Mouse (Mus musculus): ENCODE data around the gene Tbc1d20.
"Not testable (repeated sequence)": the region's sequence is repeated elsewhere in the genome, so short reads cannot be mapped to it uniquely, and the experiment has no call there.

Tbc1d20 gene

GRCm38 (mm10) chr2:152293727-152294475 lies at the start of gene Tbc1d20:
Gene Tbc1d20 (plus strand): TSS chr2:152293828.
- peak; percentile 89 for DNase-seq (ENCODE audit: low spot score)

DNA sequence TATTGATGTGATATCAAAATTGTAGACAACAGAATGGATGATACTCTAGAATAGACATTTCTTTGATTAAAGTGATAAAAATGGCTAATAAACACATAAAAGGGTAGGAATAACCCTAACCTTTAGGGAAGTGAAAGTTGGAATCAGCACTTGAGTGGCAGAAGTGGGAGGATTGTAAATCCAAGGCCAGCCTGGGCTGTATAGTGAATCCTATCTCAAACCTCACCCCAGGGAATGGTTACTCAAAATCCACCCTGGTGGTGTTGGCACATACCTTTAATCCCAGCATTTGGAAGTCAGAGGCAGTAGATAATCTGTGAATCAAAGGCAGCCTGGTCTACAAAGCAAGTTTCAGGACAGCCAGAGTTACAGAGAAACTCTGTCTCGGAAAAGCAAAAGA lies 46.4 kb upstream of the Tbc1d20 start:
- no peak for DNase-seq (ENCODE audit: low spot score)

DNA sequence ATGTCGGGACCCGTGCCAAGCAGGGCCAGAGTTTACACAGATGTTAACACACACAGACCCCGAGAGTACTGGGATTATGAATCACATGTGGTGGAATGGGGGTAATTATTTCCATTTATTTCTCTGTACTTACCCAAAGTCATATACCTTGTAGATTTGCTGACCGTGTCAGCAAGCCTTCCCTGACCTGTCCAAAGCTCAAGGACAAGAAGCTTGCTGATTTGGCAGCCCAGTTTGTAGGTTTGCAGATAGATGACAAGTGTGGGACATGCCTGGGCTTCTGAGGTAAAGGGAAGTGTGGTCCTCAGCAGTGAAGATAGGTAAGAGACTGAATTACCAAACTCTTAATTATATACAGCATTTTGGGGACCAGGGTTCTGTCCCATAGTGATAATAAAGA lies 43.1 kb upstream of the Tbc1d20 start:
- DNase-seq (ENCODE audit: low spot score) = no peak

DNA sequence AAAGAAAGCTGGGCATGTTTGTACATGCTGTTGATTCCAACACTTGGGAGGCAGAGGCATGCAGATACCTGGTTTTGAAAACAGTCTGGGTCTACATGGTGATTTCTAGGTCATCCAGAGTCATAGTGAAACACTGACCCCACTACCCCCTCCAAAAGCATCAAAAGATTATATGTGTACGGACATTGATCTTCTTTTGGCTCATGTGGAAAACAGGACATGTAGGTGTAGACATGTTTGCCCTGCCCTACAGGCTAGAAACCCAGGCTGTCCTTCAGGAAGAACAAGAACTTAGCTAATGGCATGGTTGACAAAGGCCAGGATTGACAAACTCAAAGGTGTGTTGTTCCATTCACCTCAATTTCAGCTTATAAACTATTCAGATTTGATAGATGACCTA lies 33.9 kb upstream of the Tbc1d20 start:
- DNase-seq (ENCODE audit: low spot score) = no peak

GRCm38 (mm10) chr2:152273639-152274038 lies 20.0 kb upstream of the Tbc1d20 start:
- no peak for DNase-seq (ENCODE audit: low spot score)

DNA sequence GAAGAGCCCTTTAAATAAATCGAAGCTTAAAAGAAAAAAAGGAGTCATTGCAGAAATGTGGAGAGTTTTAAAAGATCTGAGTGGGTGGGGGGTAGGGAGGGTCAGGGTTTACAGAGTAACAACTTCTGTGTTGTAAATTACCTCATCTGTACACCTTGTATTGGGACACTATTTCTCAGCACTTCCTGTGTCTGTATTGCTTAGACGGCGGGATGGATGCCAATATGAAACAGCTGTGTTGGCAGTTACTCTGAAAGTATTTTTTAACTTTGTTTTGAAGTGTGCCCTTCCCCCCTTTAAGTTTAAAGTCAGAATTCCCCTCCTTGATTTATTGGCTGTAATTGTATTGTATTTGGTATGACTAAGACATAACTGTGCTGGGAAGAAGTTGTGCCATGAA lies 12.2 kb upstream of the Tbc1d20 start:
- DNase-seq (ENCODE audit: low spot score) = peak; percentile 56

GRCm38 (mm10) chr2:152287560-152287959 lies 6.1 kb upstream of the Tbc1d20 start:
- DNase-seq (ENCODE audit: low spot score) = no peak

DNA sequence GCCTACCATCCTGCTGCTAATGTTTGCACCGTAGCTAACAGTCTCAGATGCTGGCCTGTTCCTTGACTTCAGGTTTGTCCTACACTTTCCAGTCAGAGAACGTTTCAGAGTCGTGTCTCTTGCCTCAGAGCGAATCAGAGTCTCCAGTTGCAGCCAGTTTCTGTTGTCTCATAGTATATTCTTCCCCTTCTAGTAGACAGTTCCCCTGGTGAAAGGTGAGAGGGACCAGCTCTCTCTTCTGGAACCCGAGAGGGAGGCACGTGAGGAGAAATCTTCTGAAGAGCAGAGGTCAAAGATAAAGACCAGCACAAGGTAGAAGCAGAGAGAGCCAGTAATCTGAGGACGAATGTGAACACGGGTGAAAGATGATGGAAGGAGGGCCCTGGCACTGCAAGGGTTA lies 5.6 kb upstream of the Tbc1d20 start:
- no peak for DNase-seq (ENCODE audit: low spot score)

DNA sequence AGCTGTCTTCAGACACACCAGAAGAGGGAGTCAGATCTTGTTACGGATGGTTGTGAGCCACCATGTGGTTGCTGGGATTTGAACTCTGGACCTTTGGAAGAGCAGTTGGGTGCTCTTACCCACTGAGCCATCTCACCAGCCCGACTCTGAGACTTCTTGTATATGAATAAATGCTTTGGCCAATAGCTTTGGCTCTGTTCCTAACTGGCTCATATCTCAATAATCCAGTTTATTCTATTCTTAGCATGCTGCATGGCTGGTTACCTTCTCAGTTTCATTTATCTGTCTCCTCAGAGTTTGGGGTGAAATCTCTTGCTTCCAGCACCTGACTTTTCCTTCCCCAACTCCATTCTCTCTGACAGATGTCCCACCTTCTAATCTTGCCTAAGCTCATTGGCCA lies 4.0 kb upstream of the Tbc1d20 start:
- not testable (repeated sequence) for DNase-seq (ENCODE audit: low spot score)

DNA sequence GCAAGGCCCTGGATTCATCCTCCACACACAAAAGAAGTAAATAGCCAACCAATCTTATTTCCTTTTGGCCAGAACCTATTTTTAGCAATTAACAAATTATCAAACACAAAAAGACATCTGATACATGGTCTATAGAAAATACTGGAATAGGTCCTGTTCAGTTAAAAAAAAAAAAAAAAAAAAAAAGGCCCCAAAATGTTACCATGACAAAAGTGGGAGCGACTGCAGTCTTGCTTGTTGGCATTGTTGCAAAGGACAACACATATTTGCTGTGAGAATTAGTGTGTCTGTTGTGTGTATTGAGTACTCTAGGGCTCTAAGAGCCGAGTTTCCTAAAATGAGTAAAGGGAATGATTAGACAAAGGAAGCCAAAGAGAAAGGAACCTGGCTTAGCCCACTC lies 1.2 kb upstream of the Tbc1d20 start:
- DNase-seq (ENCODE audit: low spot score) = no peak

DNA sequence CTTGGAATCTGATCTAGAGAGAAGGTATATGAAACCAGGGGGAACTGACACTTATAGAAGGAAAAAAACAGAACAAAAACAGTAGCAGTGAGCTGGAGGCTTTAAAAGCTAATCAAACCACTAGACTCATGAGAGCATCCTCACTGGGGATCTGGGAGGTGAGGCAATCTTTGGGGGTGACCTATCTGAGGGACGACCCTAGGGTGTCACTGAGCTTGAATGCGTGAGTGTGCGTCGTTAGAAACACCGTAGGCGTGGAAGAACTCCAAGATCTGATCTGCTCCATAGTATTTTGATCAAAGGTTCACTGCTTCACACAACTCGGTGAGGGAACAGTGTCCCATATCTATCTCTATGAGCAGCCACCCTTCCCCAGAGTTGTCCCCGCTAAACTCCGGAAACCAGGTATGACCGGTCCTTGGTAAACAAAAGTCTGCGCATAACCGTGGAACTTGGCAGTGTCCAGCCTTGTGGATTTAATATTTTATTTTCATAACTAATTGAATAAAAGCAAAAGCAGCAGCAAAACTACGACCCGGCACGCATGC lies 375 bp upstream of the Tbc1d20 start:
- DNase-seq (ENCODE audit: low spot score) = no peak

GRCm38 (mm10) chr2:152294541-152294940 lies 913 bp downstream of the Tbc1d20 start:
- DNase-seq (ENCODE audit: low spot score) = peak; percentile 78

GRCm38 (mm10) chr2:152302862-152303261 lies 9.2 kb downstream of the Tbc1d20 start:
- DNase-seq (ENCODE audit: low spot score) = no peak

- no peak for DNase-seq (ENCODE audit: low spot score)
These were observed 10.2 kb downstream of the Tbc1d20 start for GRCm38 (mm10) chr2:152303781-152304180.

DNA sequence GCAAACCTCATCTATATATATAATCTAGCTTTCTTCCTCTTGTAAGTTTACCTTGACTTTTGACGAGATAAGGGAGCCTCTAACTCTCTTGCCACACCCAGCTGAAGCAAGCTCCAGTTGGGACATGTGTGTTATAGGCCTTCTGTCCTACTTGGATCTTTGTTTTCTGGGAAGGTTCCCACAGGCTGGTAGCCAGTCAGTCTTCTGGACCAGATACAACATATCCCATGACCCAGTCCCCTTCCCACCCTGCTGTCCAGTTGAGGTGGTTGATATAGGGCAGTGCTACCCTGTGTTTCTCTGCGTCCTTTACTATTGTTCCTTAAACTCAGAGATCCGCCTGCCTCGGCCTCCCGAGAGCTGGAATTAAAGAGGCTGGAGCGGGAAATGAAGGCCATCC lies 11.9 kb downstream of the Tbc1d20 start:
- peak; percentile 82 for DNase-seq (ENCODE audit: low spot score)

DNA sequence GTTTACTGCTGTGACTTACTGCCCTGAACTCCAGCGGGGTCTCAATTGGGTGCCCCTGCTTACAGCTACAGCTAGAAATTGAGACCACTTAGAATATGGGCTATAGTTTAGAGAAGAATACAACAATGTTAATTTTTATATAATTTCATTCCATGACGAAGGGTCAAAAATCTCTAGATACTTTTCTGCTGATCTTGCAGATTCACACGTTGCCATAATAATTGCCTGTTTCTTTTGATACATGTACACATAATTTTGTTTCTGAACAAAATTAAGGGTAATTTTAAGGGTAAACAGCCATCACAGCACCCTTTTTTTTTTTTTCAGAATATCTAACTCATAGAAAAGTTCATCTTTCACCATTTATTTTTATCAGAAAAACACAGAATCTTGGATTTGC lies 13.6 kb downstream of the Tbc1d20 start:
- DNase-seq (ENCODE audit: low spot score) = no peak

- no peak for DNase-seq (ENCODE audit: low spot score)
These were observed 19.4 kb downstream of the Tbc1d20 start for GRCm38 (mm10) chr2:152312996-152313395.

DNA sequence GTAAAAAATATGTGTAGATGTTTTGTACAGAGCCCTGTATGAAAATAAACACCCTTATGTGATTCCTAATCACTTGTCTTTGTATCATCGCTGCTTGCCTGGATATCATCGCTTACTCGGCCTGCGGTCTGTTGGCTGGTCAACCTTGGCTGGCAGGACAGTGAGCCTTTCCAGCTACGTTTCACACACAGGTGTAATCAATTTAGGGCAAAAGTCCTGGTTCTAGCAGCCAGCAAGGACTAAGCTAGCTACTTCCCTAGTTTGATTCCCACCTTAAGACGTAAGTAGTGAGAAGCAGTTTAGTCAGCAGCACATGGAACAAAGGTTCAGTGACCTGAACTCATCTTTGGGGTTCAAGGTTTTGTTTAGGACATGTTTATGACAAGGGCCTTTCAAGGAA lies 20.3 kb downstream of the Tbc1d20 start:
- peak; percentile 21 for DNase-seq (ENCODE audit: low spot score)

GRCm38 (mm10) chr2:152317054-152317453 lies 23.4 kb downstream of the Tbc1d20 start:
- DNase-seq (ENCODE audit: low spot score) = no peak

GRCm38 (mm10) chr2:152321558-152321957 lies 27.9 kb downstream of the Tbc1d20 start:
- no peak for DNase-seq (ENCODE audit: low spot score)

GRCm38 (mm10) chr2:152322198-152322597 lies 28.6 kb downstream of the Tbc1d20 start:
- DNase-seq (ENCODE audit: low spot score) = no peak

- no peak for DNase-seq (ENCODE audit: low spot score)
These were observed 30.3 kb downstream of the Tbc1d20 start for GRCm38 (mm10) chr2:152323971-152324370.

GRCm38 (mm10) chr2:152324842-152325241 lies 31.2 kb downstream of the Tbc1d20 start:
- DNase-seq (ENCODE audit: low spot score) = no peak

GRCm38 (mm10) chr2:152326157-152326556 lies 32.5 kb downstream of the Tbc1d20 start:
- DNase-seq (ENCODE audit: low spot score) = no peak

Measured in adipocyte (in vitro differentiated cells).